Mouse (Mus musculus) myocyte (in vitro differentiated cells): ENCODE data around the gene Pex11g. TPM values are rescaled to one million over a fixed set of nuclear protein-coding genes. Genes with fewer than 3 reads are reported as not detected.

Experiments used
- H3K27me3 ChIP-seq: one replicate; pipeline ENCODE4 v1.6.1; 2011; ENCODE audit not compliant: control insufficient read depth, insufficient read depth, insufficient read length
- H3K36me3 ChIP-seq: one replicate; pipeline ENCODE4 v1.6.1; 2011; ENCODE audit not compliant: control insufficient read depth, insufficient read depth
- H3K4me2 ChIP-seq: one replicate; pipeline ENCODE4 v1.6.1; 2011; ENCODE audit warnings: low read depth, control low read depth
- H3K4me3 ChIP-seq: one replicate; pipeline ENCODE4 v1.5.1; 2011; ENCODE audit warnings: mild to moderate bottlenecking, control low read depth, moderate library complexity
- H3K79me2 ChIP-seq: one replicate; pipeline ENCODE4 v1.6.1; 2011; ENCODE audit not compliant: control insufficient read depth, insufficient read depth
- H3ac ChIP-seq: one replicate; pipeline ENCODE4 v1.6.1; 2011; ENCODE audit not compliant: control insufficient read depth, insufficient read length
- CEBPB ChIP-seq: IDR thresholded peaks from 2 replicates; pipeline ENCODE4 v1.6.1; 2011; ENCODE audit warnings: mild to moderate bottlenecking, moderate library complexity; ENCODE audit not compliant: poor library complexity, insufficient read depth, severe bottlenecking
- E2F4 ChIP-seq: IDR thresholded peaks from one replicate; pipeline ENCODE4 v1.6.1; 2011; ENCODE audit warnings: mild to moderate bottlenecking, control low read depth, moderate library complexity; ENCODE audit not compliant: insufficient read depth
- MAX ChIP-seq: IDR thresholded peaks from one replicate; pipeline ENCODE4 v1.6.1; 2011; ENCODE audit warnings: low read depth, mild to moderate bottlenecking, control low read depth
- MYOD1 ChIP-seq, 3 experiments: IDR thresholded peaks; one replicate each; pipeline ENCODE4 v1.6.1; 2011; ENCODE audit warnings: control low read depth in 2 of 3, low read depth in 2 of 3, mild to moderate bottlenecking in 2 of 3, moderate library complexity in 1 of 3; ENCODE audit not compliant: insufficient read length in 2 of 3, control insufficient read depth in 1 of 3
- MYOG ChIP-seq, 3 experiments: IDR thresholded peaks; one replicate each; pipeline ENCODE4 v1.6.1; 2011; ENCODE audit warnings: control low read depth in 2 of 3, low read depth in 2 of 3, mild to moderate bottlenecking in 2 of 3; ENCODE audit not compliant: insufficient read length in 2 of 3, control insufficient read depth in 1 of 3, insufficient read depth in 1 of 3
- POLR2A ChIP-seq: IDR thresholded peaks from one replicate; pipeline ENCODE4 v1.6.1; 2011; ENCODE audit warnings: low read depth, mild to moderate bottlenecking, control low read depth, moderate library complexity; ENCODE audit not compliant: insufficient read length
- POLR2AphosphoS2 ChIP-seq: IDR thresholded peaks from one replicate; pipeline ENCODE4 v1.6.1; 2011; ENCODE audit warnings: low read depth, control low read depth; ENCODE audit not compliant: insufficient read length
- REST ChIP-seq: IDR thresholded peaks from one replicate; pipeline ENCODE4 v1.6.1; 2011; ENCODE audit warnings: mild to moderate bottlenecking, control low read depth, moderate library complexity; ENCODE audit not compliant: insufficient read depth, insufficient read length
- SRF ChIP-seq: IDR thresholded peaks from one replicate; pipeline ENCODE4 v1.6.1; 2011; ENCODE audit warnings: low read depth; ENCODE audit not compliant: control insufficient read depth, insufficient read length
- TCF12 ChIP-seq: IDR thresholded peaks from one replicate; pipeline ENCODE4 v1.6.1; 2011; ENCODE audit warnings: mild to moderate bottlenecking, control low read depth; ENCODE audit not compliant: poor library complexity, insufficient read depth, severe bottlenecking
- TCF3 ChIP-seq: IDR thresholded peaks from one replicate; pipeline ENCODE4 v1.6.1; 2011; ENCODE audit warnings: low read depth, control low read depth; ENCODE audit not compliant: insufficient read length
- USF1 ChIP-seq: IDR thresholded peaks from one replicate; pipeline ENCODE4 v1.6.1; 2011; ENCODE audit warnings: low read depth, mild to moderate bottlenecking, control low read depth, moderate library complexity
- polyA plus RNA-seq: library from polyadenylated mRNA; unstranded; fragments of >200 nt; fragmentation: generic; extraction: Trizol; gene quantifications from one replicate; pipeline ENCODE4 v1.2.1, GENCODE M21; 2012; ENCODE audit warnings: missing spikeins

Gene Pex11g
- polyA plus RNA-seq, 1 experiment, result 5.5 TPM

DNA sequence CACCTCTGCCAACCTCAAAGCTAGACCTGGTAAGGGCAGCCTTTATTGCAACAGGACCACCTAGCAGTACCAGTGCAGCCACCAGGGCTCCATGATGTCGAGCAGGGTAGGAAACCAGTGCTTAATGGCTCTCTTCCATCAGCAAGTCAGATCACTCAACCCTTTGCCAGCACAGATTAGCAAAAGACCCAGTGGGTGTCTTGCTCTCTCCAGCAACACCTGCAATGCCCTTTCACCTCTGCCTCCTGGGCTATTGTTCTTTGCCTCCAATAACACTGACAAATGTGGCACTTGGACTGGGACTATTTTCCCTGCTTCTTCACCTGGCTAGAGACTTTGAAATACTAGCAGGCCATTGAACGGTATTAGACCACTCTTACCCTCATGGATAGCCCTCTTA, 18.3 kb downstream of the Pex11g start:
- Histone ChIP-seq H3K4me2 (no peak overlapping the region), H3K36me3 (peaks cover 9% of the 10 kb centered on the region), H3K79me2 (no peaks in the 10 kb centered on the region), H3K27me3 (no peaks in the 10 kb centered on the region), H3ac (no peak overlapping the region), H3K4me3 (no peak overlapping the region)
- TF ChIP-seq TCF12 (no peak), TCF3 (no peak), POLR2AphosphoS2 (no peak), CEBPB (no peak), MAX (no peak), MYOD1 (IDR thresholded peaks at IDR 0.05; ENCODE audit: control insufficient read depth in 1 of 3, insufficient read length in 2 of 3, low read depth in 2 of 3) (no peak), E2F4 (no peak), POLR2A (no peak), REST (no peak), USF1 (no peak), MYOG (IDR thresholded peaks at IDR 0.05; ENCODE audit: control insufficient read depth in 1 of 3, insufficient read depth in 1 of 3, insufficient read length in 2 of 3, low read depth in 2 of 3) (no peak), SRF (no peak)

DNA sequence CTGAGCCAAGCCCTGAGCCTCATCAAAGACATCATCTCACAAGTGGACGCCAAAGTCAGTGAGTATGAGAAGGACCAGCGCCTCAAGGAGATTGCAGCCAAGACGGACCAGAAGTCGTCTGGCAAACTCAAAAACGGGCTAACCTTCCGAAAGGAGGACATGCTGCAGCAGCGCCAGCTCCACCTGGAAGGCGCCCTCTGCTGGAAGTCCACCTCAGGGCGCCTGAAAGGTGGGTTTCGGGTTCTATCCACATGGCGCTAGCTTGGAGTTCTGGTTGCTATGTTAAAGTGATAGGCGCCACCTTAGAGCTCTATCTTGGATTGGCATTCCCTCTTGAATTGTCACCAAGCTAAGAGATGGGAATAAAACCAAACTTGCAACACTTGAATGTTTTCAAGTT, 28.0 kb downstream of the Pex11g start:
- no peaks in the 10 kb centered on the region for H3K79me2 ChIP-seq
- TF ChIP-seq MYOD1 (IDR thresholded peaks at IDR 0.05; ENCODE audit: control insufficient read depth in 1 of 3, insufficient read length in 2 of 3, low read depth in 2 of 3) (no peak), MYOG (IDR thresholded peaks at IDR 0.05; ENCODE audit: control insufficient read depth in 1 of 3, insufficient read depth in 1 of 3, insufficient read length in 2 of 3, low read depth in 2 of 3) (no peak), REST (no peak), TCF3 (no peak), TCF12 (no peak), SRF (no peak), POLR2A (no peak), CEBPB (no peak), MAX (no peak), E2F4 (no peak), USF1 (no peak), POLR2AphosphoS2 (no peak)
- no peak overlapping the region for H3ac ChIP-seq
- peaks cover 27% of the 10 kb centered on the region for H3K36me3 ChIP-seq
- no peaks in the 10 kb centered on the region for H3K27me3 ChIP-seq
- no peak overlapping the region for H3K4me3 ChIP-seq
- no peak overlapping the region for H3K4me2 ChIP-seq

DNA sequence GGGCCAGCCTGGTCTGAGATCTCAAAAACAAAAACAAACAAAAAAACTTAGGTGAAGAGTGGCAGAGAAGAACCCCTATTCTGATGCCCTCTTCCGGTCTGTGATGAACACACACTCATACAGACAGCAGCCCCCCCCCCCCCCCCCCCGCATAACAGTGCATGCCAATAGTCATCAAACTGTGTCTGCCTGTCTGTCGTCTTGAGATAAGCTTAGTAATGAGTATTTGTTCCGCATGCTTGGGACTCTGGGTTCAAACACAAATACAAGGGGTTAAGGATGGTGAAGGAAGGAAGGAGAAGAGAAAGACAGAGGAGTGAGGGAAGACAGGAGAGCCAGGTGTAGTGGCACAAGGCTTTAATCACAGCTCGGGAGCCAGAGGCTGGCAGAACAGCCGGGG, 31.0 kb downstream of the Pex11g start:
- H3K27me3 ChIP-seq, result no peaks in the 10 kb centered on the region
- no peak overlapping the region for H3K4me2 ChIP-seq
- no peak overlapping the region for H3ac ChIP-seq
- peaks cover 29% of the 10 kb centered on the region for H3K36me3 ChIP-seq
- H3K79me2 ChIP-seq, result no peaks in the 10 kb centered on the region
- no peak for TF ChIP-seq MYOD1 (IDR thresholded peaks at IDR 0.05; ENCODE audit: control insufficient read depth in 1 of 3, insufficient read length in 2 of 3, low read depth in 2 of 3)
- no peak for TF ChIP-seq REST
- TF ChIP-seq TCF12, result no peak
- no peak for TF ChIP-seq POLR2AphosphoS2
- TF ChIP-seq E2F4, result no peak
- TF ChIP-seq USF1, result no peak
- no peak for TF ChIP-seq CEBPB
- TF ChIP-seq MYOG (IDR thresholded peaks at IDR 0.05; ENCODE audit: control insufficient read depth in 1 of 3, insufficient read depth in 1 of 3, insufficient read length in 2 of 3, low read depth in 2 of 3), result no peak
- TF ChIP-seq POLR2A, result no peak
- H3K4me3 ChIP-seq, result no peak overlapping the region

DNA sequence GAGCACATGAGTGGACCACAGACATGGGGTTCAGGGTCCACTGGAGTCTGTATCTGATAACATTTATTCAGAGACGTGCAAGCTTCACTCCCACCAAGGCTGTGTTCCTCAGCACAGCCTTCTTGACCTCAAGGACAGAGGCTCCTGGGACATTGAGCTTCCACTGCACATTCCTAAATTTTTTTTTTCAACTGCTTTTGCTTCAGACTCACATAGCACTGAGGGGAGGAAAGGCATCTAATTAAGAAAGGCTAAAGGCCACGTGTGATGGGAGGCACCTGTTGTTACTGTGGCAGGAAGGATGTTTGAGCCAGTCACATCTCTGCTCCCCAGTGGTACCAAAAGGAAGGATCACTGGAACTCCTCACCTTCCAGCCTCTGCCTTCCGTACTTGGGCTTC, 36.4 kb downstream of the Pex11g start:
- no peak for TF ChIP-seq CEBPB
- TF ChIP-seq REST, result no peak
- TF ChIP-seq MYOG (IDR thresholded peaks at IDR 0.05; ENCODE audit: control insufficient read depth in 1 of 3, insufficient read depth in 1 of 3, insufficient read length in 2 of 3, low read depth in 2 of 3), result no peak
- TF ChIP-seq MYOD1 (IDR thresholded peaks at IDR 0.05; ENCODE audit: control insufficient read depth in 1 of 3, insufficient read length in 2 of 3, low read depth in 2 of 3), result no peak
- TF ChIP-seq E2F4, result no peak
- no peak for TF ChIP-seq USF1
- TF ChIP-seq TCF12, result no peak
- no peak for TF ChIP-seq TCF3
- TF ChIP-seq MAX, result no peak
- TF ChIP-seq SRF, result no peak
- TF ChIP-seq POLR2AphosphoS2, result no peak
- TF ChIP-seq POLR2A, result no peak
- Histone ChIP-seq H3K36me3 (peaks cover 16% of the 10 kb centered on the region), H3ac (no peak overlapping the region), H3K4me3 (no peak overlapping the region), H3K27me3 (no peaks in the 10 kb centered on the region), H3K4me2 (no peak overlapping the region), H3K79me2 (no peaks in the 10 kb centered on the region)

DNA sequence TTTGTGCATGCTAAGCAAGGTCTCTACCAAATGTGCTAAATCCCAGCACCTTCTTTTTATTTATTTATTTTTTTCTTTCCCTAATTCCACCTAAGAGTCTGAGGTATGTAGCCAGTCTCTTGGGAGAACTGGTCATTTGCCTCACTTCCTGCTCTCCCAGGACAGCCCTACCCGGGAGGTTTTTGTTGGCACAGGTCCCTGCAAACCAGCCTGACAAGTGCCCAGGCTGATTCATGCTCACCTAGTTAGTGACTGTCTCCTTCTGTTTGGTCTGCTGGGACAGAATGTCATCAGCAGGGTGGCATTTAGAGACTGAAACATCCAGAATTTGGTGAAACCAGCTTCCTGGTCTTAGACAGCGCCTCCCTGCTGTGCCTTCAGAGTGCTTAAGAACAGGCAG, 37.5 kb downstream of the Pex11g start:
- TF ChIP-seq TCF3 (no peak), SRF (no peak), MAX (no peak), POLR2A (no peak), USF1 (no peak), TCF12 (no peak), CEBPB (no peak), REST (no peak), POLR2AphosphoS2 (no peak), MYOG (IDR thresholded peaks at IDR 0.05; ENCODE audit: control insufficient read depth in 1 of 3, insufficient read depth in 1 of 3, insufficient read length in 2 of 3, low read depth in 2 of 3) (no peak), E2F4 (no peak), MYOD1 (IDR thresholded peaks at IDR 0.05; ENCODE audit: control insufficient read depth in 1 of 3, insufficient read length in 2 of 3, low read depth in 2 of 3) (no peak)
- H3K27me3 ChIP-seq, result no peaks in the 10 kb centered on the region
- peak overlapping the region; percentile 30 for H3K4me2 ChIP-seq
- H3K36me3 ChIP-seq, result peaks cover 13% of the 10 kb centered on the region
- H3K4me3 ChIP-seq, result no peak overlapping the region
- H3ac ChIP-seq, result no peak overlapping the region
- H3K79me2 ChIP-seq, result no peaks in the 10 kb centered on the region
